Mouse (Mus musculus) c-Kit-positive CD71-positive TER-119-negative erythroid progenitor cells, embryonic 14.5 days (primary cell): ENCODE measurements at regions not wholly inside any gene's neighbourhood (a gene's known extent, or its start where the extent isn't known, plus 50 kb on each side); places are given as distances from the start of the nearest gene placed in this dataset.
A peak's percentile ranks its signal among the peaks of the same experiment; 100 is the strongest.

Source experiments
- DNase-seq: peaks from one replicate; pipeline ENCODE4 v3.0.0-alpha.2; 2013; ENCODE audit warnings: low read depth

- no peak for DNase-seq
Measured at GRCm38 (mm10) chr11:84760622-84761196, 58.6 kb downstream of the Mrm1 start.

GRCm38 (mm10) chr11:84759478-84759986 is 59.8 kb downstream of the Mrm1 start:
- no peak for DNase-seq

DNA sequence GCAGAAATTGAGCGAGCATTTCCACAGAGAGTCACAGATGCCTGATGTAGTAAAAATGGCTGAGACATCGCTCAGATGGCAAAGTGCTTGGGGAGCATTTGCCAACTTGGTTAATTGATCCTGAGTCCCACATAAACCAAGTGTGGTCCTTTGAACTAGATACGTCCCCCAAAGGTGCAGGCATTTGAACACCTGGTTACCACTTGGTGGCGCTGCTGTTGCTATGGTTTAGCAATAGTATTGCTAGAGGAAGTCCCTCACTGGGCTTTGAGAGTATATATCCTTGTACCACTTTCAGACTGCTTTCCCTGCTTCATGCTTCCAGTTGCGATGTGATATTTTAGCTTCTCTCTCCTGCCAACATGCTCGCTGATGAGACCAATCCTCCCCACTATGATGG is 67.3 kb downstream of the Mrm1 start:
- DNase-seq, result peak; percentile 5

GRCm38 (mm10) chr11:84749490-84750349 is 69.6 kb downstream of the Mrm1 start:
- DNase-seq, result peak; percentile 22

DNA sequence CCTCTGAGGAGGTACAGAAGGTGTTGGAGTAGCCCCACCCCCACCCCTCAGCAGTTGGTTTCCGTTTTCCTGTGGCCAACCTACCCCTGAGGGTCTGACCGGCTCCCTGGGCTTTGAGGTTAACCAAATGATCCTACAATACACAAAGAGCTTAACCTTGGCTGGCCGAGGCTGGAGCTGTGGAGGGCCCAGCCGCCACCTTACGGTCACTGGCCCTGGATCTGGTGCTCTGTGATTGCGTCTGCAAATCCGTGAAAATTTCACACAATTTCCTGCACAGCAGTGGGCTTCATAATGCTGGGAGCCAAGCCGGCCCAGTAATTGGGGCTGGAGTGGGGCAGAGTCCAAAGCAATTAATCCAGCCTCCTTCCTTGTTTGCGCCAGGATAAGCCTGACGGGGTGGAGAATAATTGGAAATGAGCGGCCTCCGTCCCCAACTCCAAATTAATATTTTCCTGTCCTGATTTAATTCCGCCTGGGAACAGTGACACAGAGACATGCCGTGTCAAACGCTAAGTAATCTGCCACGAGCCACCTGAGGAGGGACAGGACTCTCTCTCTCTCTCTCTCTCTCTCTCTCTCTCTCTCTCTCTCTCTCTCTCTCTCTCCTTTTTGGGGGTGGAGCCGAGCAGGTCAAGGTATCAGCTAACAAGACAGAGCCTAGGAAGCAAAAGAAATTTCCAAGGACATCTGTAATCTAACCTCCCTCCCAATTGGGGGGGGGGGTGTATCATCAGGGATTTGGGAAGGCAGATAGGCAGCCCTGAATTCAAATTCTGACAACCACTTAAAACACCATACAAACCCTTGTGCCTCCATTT is 80.3 kb downstream of the Mrm1 start:
- DNase-seq, result no peak

DNA sequence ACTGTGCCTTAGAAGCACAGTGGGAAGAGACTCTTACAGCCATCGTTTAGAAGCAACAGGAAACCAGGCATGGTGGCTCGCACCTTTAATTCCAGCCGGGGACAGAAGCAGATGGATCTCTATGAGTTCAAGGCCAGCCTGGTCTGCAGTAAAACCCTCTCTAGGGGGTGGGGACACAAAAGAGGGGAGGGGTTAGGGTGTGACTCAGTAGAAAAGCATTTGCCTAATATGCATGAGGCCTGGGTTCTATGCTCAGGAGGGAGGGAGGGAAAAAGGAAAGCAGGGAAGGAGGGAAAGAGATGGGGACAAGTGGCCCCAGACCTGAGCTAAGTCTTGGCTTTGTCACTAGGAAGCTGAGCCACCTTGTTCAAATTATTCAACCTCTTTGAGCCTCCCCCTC is 81.2 kb downstream of the Mrm1 start:
- no peak for DNase-seq

DNA sequence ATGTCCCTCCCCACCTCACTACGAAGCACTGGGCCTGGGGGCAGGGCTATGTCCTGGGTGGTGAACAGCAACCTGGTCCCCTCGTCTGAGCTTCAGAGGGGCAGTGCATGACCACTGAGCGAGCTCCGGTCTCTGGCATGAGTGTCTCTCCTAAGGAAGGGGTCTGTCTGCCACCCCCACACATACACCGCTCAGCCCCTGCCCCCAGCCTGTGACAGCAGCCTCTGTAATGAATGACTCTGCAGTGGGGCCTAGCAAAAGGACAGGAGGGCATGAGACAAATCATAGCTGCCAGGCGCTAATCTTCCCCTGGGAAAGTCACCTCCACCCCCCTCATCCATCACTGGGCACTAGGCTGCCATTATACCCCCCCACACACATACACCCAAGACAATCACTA is 87.4 kb downstream of the Mrm1 start:
- DNase-seq, result no peak

- no peak for DNase-seq
Measured at GRCm38 (mm10) chr11:84730218-84730617, 89.1 kb downstream of the Mrm1 start.

DNA sequence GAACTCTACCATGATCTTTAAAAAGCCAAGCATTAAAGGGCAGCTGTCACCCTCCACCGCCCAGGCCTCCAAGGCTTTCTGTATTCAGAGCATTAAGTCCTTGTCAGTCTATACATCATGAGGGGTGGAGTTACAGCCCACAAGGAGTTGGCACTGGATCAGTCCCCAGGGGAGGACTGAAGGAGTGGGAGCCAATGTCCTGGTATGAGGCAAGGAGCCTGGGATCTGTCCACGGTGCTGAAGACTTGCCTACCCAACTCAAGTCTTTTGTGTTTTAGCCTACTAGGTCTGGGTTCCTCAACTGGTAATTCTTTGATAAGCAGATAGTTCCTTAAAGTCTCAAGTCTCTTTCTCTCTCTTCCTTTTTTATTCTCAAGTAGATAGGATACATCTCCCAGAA is 90.1 kb downstream of the Mrm1 start:
- DNase-seq, result peak; percentile 52

DNA sequence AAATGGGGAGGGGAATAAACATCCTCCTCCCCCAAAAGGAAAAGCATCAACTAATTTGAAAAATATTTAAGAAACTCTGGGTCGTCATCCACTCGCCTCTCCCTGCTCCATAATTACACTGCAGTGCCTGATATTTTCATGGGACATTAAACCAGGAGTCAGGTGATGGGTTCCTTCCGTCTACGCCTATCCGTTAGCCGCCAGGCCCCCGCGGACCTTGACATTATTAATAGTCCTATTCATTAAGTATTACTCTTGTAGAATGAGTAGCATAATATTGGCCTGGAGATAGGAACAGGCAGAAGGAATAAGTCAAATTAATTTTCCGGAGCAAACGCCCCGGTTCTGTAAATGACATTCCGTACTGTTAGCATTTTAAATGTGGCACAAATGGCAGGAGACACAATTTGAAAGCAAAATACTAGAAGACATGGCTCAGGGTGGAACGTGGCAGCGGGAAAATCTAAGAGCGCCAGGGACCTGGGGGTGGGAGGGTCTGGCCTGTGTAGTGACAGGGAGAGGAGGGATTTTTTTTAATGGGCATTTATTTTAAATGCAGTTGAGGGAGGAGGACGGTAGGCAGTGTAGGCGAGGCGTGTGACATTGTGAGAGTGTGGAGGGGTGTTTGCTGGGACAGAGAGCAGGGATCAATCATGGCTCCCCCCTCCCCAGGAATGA is 93.2 kb downstream of the Mrm1 start:
- no peak for DNase-seq

DNA sequence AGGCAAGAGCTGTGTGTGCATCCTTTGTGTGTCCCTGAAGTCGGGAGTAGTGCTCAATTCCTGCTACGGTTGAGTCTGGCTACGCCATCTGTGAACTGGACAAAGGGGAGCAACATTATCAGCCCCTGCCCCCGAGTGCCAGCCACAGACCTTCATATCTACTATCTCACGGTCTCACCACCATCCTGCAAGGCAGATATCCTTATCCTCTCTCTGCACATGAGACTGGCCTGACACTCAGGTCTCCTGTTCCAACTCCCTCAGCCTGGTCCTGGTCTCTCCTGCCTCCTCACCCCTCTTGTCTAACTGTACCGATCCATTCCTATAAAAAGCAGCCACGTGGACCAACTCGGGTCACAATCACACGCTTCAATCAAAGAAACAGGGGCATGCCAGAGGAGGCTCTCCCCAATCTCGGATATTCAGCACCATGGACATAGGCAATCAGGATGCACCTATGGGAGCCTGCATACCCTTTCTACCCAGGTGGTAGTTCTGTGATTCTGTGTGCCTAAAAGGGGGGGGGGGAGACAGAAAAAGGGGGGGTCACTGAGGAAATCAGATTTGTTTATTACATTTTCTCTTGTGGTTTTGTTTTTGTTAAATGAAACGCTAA is 94.0 kb downstream of the Mrm1 start:
- DNase-seq, result no peak

- DNase-seq, result no peak
Measured at GRCm38 (mm10) chr11:84724080-84724479, 95.2 kb downstream of the Mrm1 start.

DNA sequence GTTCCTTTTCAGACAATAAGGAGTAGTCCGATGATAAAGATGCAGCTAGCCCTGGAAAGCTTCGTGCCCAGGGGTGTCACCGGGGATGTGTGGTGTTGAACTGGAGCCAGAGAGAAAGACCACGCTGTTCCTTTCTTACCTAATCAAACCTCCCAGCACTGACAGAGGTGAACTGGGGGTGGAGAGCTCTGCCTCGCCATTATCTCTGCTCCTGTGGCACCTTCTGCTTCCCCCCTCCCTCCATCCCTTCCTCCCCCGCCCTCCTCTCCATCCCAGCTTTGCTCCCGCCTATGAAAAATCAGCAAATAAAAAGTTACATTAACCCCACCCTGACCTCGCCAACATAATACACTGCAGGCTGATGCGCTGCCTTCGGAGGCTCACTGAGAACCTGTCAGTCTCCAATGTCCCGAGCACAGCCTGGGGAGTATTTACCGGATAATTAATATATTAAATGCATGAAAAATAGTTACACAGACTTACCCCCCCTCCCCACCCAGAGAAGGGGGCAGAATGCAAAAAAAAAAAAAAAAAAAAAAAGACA is 96.6 kb downstream of the Mrm1 start:
- no peak for DNase-seq

GRCm38 (mm10) chr11:84721979-84722378 is 97.3 kb downstream of the Mrm1 start:
- DNase-seq, result no peak

DNA sequence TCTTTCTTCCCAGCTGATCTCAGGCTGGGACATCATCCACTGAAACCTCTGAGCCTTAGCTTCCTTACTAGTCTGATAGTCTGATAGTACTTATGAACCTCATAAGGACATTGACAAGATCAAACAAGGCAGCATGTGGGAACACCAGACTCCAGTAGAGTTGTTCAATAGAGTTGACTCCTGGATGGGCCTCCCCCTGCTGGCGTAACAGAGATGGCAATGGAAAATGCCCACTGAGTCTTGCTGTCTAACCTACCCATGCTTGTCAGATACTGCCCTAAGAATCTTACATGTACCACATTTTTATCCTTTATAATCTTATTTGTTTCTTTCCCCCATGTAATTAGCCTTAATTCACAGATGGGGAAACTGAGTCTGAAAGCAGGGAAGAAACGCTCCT is 98.2 kb downstream of the Mrm1 start:
- no peak for DNase-seq

- DNase-seq, result no peak
Measured at GRCm38 (mm10) chr11:84719781-84720180, 99.5 kb downstream of the Mrm1 start.

DNA sequence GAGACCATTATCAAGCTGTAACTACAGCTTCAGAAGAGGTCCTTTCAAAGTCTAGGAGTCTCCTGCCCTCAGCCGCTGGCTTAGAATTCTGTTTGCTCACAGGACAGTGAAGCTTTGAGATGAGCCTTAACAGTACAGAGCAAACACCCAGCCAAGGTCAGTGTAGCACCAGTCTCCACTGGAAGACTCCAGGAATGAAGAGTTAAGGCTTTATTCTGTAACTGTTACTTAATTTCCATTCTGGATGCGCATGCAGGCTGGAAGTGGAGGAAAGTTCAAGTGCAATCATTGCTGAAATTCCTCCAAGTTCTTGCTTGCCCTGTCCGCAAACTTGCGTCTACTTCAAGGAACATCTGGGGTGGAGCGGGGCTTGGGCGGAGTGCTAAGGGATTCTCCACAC is 106.6 kb downstream of the Mrm1 start:
- no peak for DNase-seq

DNA sequence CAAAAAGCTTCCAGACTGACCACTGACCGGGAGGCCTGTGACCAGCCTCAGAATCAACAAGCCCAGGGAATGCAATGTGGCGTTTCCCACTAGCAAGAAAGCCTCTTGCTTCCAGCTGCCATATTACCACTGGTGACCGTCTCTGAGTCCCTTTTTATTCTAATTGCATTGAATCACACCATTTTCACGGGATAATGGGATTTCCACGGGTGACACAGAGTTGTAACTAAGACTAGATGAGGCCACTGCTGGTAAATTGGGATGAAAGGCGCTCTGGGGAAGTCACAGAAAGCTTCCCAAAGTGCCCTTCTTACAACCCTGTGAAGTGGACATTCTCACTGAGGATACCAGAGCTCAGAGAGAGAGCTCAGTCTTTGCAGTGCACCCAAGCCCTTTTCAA is 107.4 kb downstream of the Mrm1 start:
- no peak for DNase-seq

GRCm38 (mm10) chr11:84708222-84708730 is 111.0 kb downstream of the Mrm1 start:
- DNase-seq, result no peak

DNA sequence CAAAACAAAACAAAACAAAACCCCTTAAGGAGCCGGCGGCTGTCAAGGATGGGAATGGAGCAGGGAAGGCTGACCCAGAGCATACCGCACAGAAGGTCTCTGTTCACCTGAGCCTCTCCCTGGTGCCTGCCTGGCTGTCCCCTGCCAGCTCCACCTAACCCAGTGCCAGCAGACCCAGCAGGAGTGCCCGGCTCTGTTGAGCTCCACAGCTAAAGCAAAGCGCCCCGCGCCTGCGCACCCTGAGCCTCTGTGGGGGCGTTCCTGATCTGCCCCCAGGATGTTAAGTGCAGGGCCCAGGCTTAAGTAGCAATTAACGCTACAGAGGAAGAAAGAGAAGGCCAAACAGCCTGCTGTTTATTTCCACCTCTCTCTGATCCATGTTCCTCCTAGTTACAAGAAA is 111.5 kb downstream of the Mrm1 start:
- no peak for DNase-seq

DNA sequence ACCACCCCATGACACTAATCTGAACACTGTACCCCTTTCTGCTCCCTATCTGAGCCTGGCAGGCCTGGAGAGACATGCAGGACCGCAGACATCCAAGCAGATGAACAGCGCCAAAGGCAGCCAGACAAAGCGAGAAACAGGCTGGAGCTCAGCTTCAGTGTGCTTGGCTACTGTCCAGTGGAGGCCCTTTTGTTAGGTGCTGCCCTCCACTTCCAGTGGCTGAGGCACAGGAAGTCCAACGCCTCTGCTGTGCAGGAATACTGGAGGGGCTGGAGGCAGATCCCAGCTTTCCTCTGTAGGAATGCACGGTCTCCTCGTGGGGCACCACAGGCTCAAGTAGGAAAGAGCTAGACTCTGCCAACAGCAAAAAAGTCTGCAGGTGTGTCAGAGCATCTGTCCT is 112.6 kb downstream of the Mrm1 start:
- DNase-seq, result no peak
